Comparison of ENCODE assay signal across 25 mouse cellular contexts in the genomic region with DNA sequence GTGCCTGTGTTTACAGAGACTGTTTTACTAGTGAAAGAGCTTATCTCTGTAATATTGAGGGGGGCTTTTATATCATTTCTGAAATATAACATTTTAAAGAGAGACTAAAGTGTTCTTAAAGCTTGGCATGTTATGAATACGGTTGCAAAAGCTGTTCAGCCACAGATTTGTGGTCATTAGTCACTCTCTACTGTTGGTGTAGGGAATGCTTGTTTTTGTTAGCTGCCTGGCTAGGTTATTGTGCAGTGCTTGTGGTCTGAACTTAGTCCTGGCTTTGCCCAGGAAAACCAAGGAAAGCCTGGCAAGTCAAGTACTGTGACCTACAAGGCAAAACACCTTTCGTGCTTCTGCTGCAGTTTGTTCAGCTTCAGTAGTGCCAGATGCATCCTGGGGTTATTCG. TPM values are rescaled to one million over a fixed set of nuclear protein-coding genes. Genes with fewer than 3 reads are reported as not detected.
DNase-seq lines count a peak whose midpoint lies in the region; ATAC-seq and TF ChIP-seq lines count a peak whose summit lies in the region.
"Had no signal": no experiment of that assay in that cellular context is flagged by ENCODE, and none has a peak within 500 bp of the region (broad histone marks: within the 10 kb centered on the region; RNA-seq: fewer than 3 reads in every experiment).

No protein-coding gene starts in this region.

- H3K9me3 ChIP-seq in intestine, postnatal 0 days (ENCODE audit: control insufficient read depth), result no peaks in the 10 kb centered on the region
- H3K9me3 ChIP-seq in intestine, embryonic 15.5 days, result no peaks in the 10 kb centered on the region
- H3K9me3 ChIP-seq: embryonic facial prominence, embryonic 12.5 days; embryonic facial prominence, embryonic 15.5 days; forebrain, embryonic 12.5 days; forebrain, embryonic 15.5 days; hindbrain, embryonic 10.5 days; hindbrain, embryonic 13.5 days had no signal

- WGBS in intestine, postnatal 0 days, result 87% methylated on average over 3 of the region's 3 CpGs
- 84% methylated on average over 3 of the region's 3 CpGs for WGBS in intestine, embryonic 15.5 days

- no peak overlapping the region for H3K4me3 ChIP-seq in intestine, postnatal 0 days (ENCODE audit: low read depth, low read length)
- H3K4me3 ChIP-seq in intestine, embryonic 15.5 days (replicated peaks), result no peak overlapping the region
- H3K4me3 ChIP-seq: embryonic facial prominence, embryonic 12.5 days; embryonic facial prominence, embryonic 15.5 days; forebrain, embryonic 12.5 days; forebrain, embryonic 15.5 days; heart, adult 2 months; hindbrain, embryonic 10.5 days; hindbrain, embryonic 13.5 days had no signal

- H3K36me3 ChIP-seq in intestine, postnatal 0 days (ENCODE audit: control insufficient read depth, insufficient read depth), result peaks cover 73% of the 10 kb centered on the region
- H3K36me3 ChIP-seq in intestine, embryonic 15.5 days, result peaks cover 29% of the 10 kb centered on the region

- no peak for TF ChIP-seq CTCF in intestine, postnatal 0 days (IDR thresholded peaks at IDR 0.05; ENCODE audit: low read depth)

- H3K27me3 ChIP-seq in intestine, postnatal 0 days (replicated peaks; ENCODE audit: control insufficient read depth, insufficient read depth, low read length), result no peaks in the 10 kb centered on the region
- no peaks in the 10 kb centered on the region for H3K27me3 ChIP-seq in intestine, embryonic 15.5 days (replicated peaks)
- H3K27me3 ChIP-seq: embryonic facial prominence, embryonic 12.5 days; embryonic facial prominence, embryonic 15.5 days; forebrain, embryonic 12.5 days; forebrain, embryonic 15.5 days; hindbrain, embryonic 13.5 days; Patski had no signal

- H3K27ac ChIP-seq in intestine, postnatal 0 days (ENCODE audit: low read depth, low read length), result 0 out of 2 replicates have a peak overlapping the region, but pooled peaks have one; percentile 74
- H3K27ac ChIP-seq in intestine, embryonic 15.5 days, result no peak overlapping the region
- H3K27ac ChIP-seq: embryonic facial prominence, embryonic 12.5 days; embryonic facial prominence, embryonic 15.5 days; forebrain, embryonic 12.5 days; forebrain, embryonic 15.5 days; heart, adult 2 months; hindbrain, embryonic 10.5 days; hindbrain, embryonic 13.5 days had no signal

- no peak overlapping the region for H3K9ac ChIP-seq in intestine, postnatal 0 days (ENCODE audit: low read depth, low read length)
- H3K9ac ChIP-seq in intestine, embryonic 15.5 days, result no peak overlapping the region
- H3K9ac ChIP-seq: embryonic facial prominence, embryonic 12.5 days; embryonic facial prominence, embryonic 15.5 days; forebrain, embryonic 12.5 days; forebrain, embryonic 15.5 days; hindbrain, embryonic 13.5 days had no signal

- ATAC-seq in intestine, postnatal 0 days, result no peak
- no peak for ATAC-seq in intestine, embryonic 15.5 days
- ATAC-seq: CD4-positive, CD25-positive, alpha-beta regulatory T cell, adult 4 months; forebrain, embryonic 15.5 days; hindbrain, embryonic 16.5 days; Patski had no signal

- no peak overlapping the region for H3K4me2 ChIP-seq in intestine, postnatal 0 days (replicated peaks; ENCODE audit: low read depth)
- H3K4me2 ChIP-seq in intestine, embryonic 15.5 days (replicated peaks), result no peak overlapping the region
- H3K4me2 ChIP-seq: embryonic facial prominence, embryonic 12.5 days; embryonic facial prominence, embryonic 15.5 days; forebrain, embryonic 12.5 days; forebrain, embryonic 15.5 days; heart, embryonic 11.5 days; hindbrain, embryonic 13.5 days had no signal

- H3K4me1 ChIP-seq in intestine, postnatal 0 days (replicated peaks; ENCODE audit: control insufficient read depth, insufficient read depth, low read length), result no peaks in the 10 kb centered on the region
- 0 out of 2 replicates have a peak, but pooled peaks cover 3% of the 10 kb centered on the region for H3K4me1 ChIP-seq in intestine, embryonic 15.5 days (replicated peaks)
- H3K4me1 ChIP-seq: embryonic facial prominence, embryonic 12.5 days; embryonic facial prominence, embryonic 15.5 days; forebrain, embryonic 12.5 days; forebrain, embryonic 15.5 days; hindbrain, embryonic 10.5 days; hindbrain, embryonic 13.5 days had no signal

- DNase-seq in 3T3-L1 (ENCODE audit: low read depth, low spot score), result peak; percentile 44
- DNase-seq in Muller cell, postnatal 12 days (ENCODE audit: inconsistent ontology term), result peak; percentile 52
- DNase-seq in fibroblast of lung, adult 2 months (ENCODE audit: low read depth), result peak; percentile 77
- no peak for DNase-seq in layer of hippocampus, adult 11-12 months (ENCODE audit: low spot score)
- DNase-seq in embryo, embryonic 10 days (ENCODE audit: low spot score), result no peak
- no peak for DNase-seq in layer of hippocampus, postnatal 10 days (ENCODE audit: low spot score in 2 of 2)
- DNase-seq: cerebellum, adult 11-12 months; cerebellum, adult 8-10 months; cerebellum, postnatal 36 days; gastrocnemius, postnatal 10 days; gastrocnemius, postnatal 36 days; heart, postnatal 36 days had no signal

RNA-seq across cellular contexts. Expression of gene Utp14b, which starts 43.9 kb away (rescaled TPM):
- polyA plus RNA-seq in intestine, postnatal 0 days (2015; fragmentation: Nextera tagmentation; extraction: Ambion mirVana), result 5.1 and 5.5 TPM in 2 replicates
- polyA plus RNA-seq in intestine, embryonic 15.5 days (2015; fragmentation: Nextera tagmentation; extraction: Ambion mirVana), result 4.0 and 4.1 TPM in 2 replicates
- 10 to 100 TPM; 17.0 to 18.2 TPM for total RNA-seq in layer of hippocampus, postnatal 10 days (2021)

RNA-seq across cellular contexts. Expression of gene Acsl3, which starts 44.1 kb away (rescaled TPM):
- polyA plus RNA-seq in intestine, postnatal 0 days (2015; fragmentation: Nextera tagmentation; extraction: Ambion mirVana), result 75.2 and 76.0 TPM in 2 replicates
- 88.0 and 97.5 TPM in 2 replicates for polyA plus RNA-seq in intestine, embryonic 15.5 days (2015; fragmentation: Nextera tagmentation; extraction: Ambion mirVana)
- 100 to 1,000 TPM; 134 to 144 TPM for total RNA-seq in layer of hippocampus, postnatal 10 days (2021)

Comparison
In these comparisons a context has a peak if more than half of its experiments do, and no peak if none do; other contexts are left out.
1. DNase-seq: peak in 3T3-L1 (single experiment), Muller cell, postnatal 12 days (single experiment) and fibroblast of lung, adult 2 months (single experiment); none in layer of hippocampus, adult 11-12 months (single experiment), embryo, embryonic 10 days (single experiment) and layer of hippocampus, postnatal 10 days (0 of 2).